Mouse (Mus musculus): ENCODE data around the gene Arsb. TPM values are rescaled to one million over a fixed set of nuclear protein-coding genes. Genes with fewer than 3 reads are reported as not detected.

The Arsb gene
- polyA plus RNA-seq, 1 experiment from 2014 or later = 11.9 TPM

GRCm38 (mm10) chr13:93825792-93826558 is 54.5 kb downstream of the Arsb start:
- no peaks in the 10 kb centered on the region for H3K9me3 ChIP-seq
- no peak overlapping the region for H3K27ac ChIP-seq
- H3K27me3 ChIP-seq = no peaks in the 10 kb centered on the region
- H3K36me3 ChIP-seq = no peaks in the 10 kb centered on the region
- no peak overlapping the region for H3K9ac ChIP-seq
- 80% methylated on average over 7 of the region's 7 CpGs for WGBS
- H3K4me1 ChIP-seq = peaks cover 10% of the 10 kb centered on the region
- no peak for ATAC-seq (ENCODE audit: insufficient number of reproducible peaks, insufficient read depth, low FRiP score, low TSS enrichment, low read depth)
- no peak overlapping the region for H3K4me3 ChIP-seq
- H3K4me2 ChIP-seq = no peak overlapping the region

DNA sequence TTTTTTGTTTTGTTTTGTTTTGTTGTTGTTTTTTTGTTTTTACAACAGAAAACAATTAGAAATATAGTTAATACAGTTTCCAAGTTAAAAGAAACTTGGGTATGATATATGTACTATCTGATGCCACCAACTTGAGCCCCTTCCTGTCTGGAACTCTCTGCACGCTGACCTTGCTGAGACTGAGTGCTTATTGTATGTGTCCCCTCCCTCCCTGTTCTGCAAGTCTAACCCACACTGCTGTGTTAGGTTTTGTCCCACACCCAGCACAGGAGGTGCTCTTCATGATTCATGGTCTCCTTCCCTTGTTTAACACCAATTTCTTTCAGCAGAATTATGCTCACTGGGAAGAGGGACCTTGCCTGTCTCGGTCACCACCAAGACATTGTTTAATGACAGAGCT is 56.3 kb downstream of the Arsb start:
- Histone ChIP-seq H3K27me3 (no peaks in the 10 kb centered on the region), H3K4me1 (peaks cover 10% of the 10 kb centered on the region), H3K4me3 (no peak overlapping the region), H3K27ac (no peak overlapping the region), H3K9ac (no peak overlapping the region), H3K9me3 (no peaks in the 10 kb centered on the region), H3K4me2 (no peak overlapping the region), H3K36me3 (no peaks in the 10 kb centered on the region)
- 79% methylated on average over 2 of the region's 2 CpGs for WGBS
- ATAC-seq (ENCODE audit: insufficient number of reproducible peaks, insufficient read depth, low FRiP score, low TSS enrichment, low read depth) = no peak

- ATAC-seq (ENCODE audit: insufficient number of reproducible peaks, insufficient read depth, low FRiP score, low TSS enrichment, low read depth) = no peak
Measured at GRCm38 (mm10) chr13:93829565-93830293, 58.3 kb downstream of the Arsb start.

DNA sequence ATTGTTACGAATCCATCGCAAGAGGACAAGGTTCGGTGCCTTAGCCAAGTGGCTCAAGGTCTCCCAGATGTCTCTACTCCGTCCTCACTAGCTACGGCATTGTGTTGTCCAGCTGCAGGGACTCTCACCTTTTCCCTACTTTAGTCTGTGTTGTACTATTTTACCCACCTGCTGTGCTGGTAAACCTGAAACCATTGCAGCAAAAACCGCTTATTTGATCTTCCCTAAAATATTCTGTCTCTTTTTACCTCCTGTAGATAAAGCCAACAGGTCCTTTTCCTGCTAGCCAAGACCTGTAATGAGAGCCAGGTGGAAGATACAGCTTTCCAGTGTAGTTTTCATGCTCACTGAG is 58.8 kb downstream of the Arsb start:
- H3K4me1 ChIP-seq = peaks cover 10% of the 10 kb centered on the region
- H3K27ac ChIP-seq = 0 out of 2 replicates have a peak overlapping the region, but pooled peaks have one; percentile 40
- WGBS = 77% methylated on average over 6 of the region's 6 CpGs
- 0 out of 2 replicates have a peak, but pooled peaks cover 2% of the 10 kb centered on the region for H3K9me3 ChIP-seq
- H3K4me3 ChIP-seq = no peak overlapping the region
- no peaks in the 10 kb centered on the region for H3K36me3 ChIP-seq
- H3K9ac ChIP-seq = no peak overlapping the region
- no peak for ATAC-seq (ENCODE audit: insufficient number of reproducible peaks, insufficient read depth, low FRiP score, low TSS enrichment, low read depth)
- no peak overlapping the region for H3K4me2 ChIP-seq
- H3K27me3 ChIP-seq = no peaks in the 10 kb centered on the region

More at GRCm38 (mm10) chr13:93829565-93830293, 58.3 kb downstream of the Arsb start:
- H3K9ac ChIP-seq = no peak overlapping the region
- 0 out of 2 replicates have a peak, but pooled peaks cover 2% of the 10 kb centered on the region for H3K9me3 ChIP-seq
- peaks cover 10% of the 10 kb centered on the region for H3K4me1 ChIP-seq
- no peak overlapping the region for H3K27ac ChIP-seq
- WGBS = 58% methylated on average over 2 of the region's 2 CpGs
- H3K4me3 ChIP-seq = no peak overlapping the region
- H3K4me2 ChIP-seq = no peak overlapping the region
- no peaks in the 10 kb centered on the region for H3K36me3 ChIP-seq
- H3K27me3 ChIP-seq = no peaks in the 10 kb centered on the region

- no peak for ATAC-seq (ENCODE audit: insufficient number of reproducible peaks, insufficient read depth, low FRiP score, low TSS enrichment, low read depth)
- Histone ChIP-seq H3K27ac (peak overlapping the region; percentile 95), H3K36me3 (no peaks in the 10 kb centered on the region), H3K4me3 (no peak overlapping the region), H3K27me3 (no peaks in the 10 kb centered on the region), H3K9me3 (0 out of 2 replicates have a peak, but pooled peaks cover 2% of the 10 kb centered on the region), H3K4me2 (no peak overlapping the region), H3K9ac (no peak overlapping the region), H3K4me1 (peaks cover 51% of the 10 kb centered on the region)
- 68% methylated on average over 12 of the region's 12 CpGs for WGBS
Measured at GRCm38 (mm10) chr13:93837481-93838225, 66.2 kb downstream of the Arsb start.

DNA sequence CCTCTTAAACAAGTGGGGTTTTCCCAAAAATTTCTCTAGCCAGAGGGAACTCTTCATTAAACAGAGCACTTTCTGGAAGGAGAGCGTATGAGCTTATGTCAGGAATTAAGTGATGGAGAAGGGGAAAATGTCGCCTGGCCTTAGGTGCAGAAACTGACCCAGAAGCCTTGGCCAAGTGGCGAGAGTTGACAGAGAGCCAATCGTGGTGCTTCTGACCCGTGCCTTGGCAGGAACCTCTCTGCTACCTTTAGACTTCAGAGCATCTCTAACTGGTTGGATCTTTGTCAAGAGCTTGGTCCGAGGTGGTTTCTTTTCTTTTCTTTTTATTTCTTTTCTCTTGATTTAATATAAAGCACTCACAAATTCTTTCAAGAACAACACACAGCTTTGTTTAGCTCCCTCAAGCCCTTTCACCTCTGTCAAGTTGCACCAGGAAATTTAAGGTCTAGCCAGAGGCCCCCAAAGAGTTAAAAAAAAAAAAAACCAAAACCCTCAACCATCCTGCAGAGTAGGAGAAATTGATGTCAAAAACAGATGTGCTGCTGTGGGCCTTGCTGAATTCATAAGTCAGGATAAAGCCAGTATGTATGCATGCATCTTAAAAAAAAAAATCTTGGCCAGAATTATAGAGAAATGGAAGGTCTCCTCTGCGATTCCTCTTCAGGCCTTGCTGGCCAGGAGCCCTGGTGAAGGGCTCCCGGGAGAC is 67.2 kb downstream of the Arsb start:
- no peaks in the 10 kb centered on the region for H3K36me3 ChIP-seq
- H3K9ac ChIP-seq = peak overlapping the region; percentile 40; the same call in 1 of the 2 replicates
- no peaks in the 10 kb centered on the region for H3K27me3 ChIP-seq
- peak overlapping the region; percentile 43 for H3K4me2 ChIP-seq
- no peak for ATAC-seq (ENCODE audit: insufficient number of reproducible peaks, insufficient read depth, low FRiP score, low TSS enrichment, low read depth)
- H3K27ac ChIP-seq = peak overlapping the region; percentile 95
- WGBS = 18% methylated on average over 8 of the region's 8 CpGs
- 0 out of 2 replicates have a peak, but pooled peaks cover under 1% of the 10 kb centered on the region for H3K9me3 ChIP-seq
- H3K4me3 ChIP-seq = no peak overlapping the region
- peaks cover 51% of the 10 kb centered on the region for H3K4me1 ChIP-seq

GRCm38 (mm10) chr13:93839137-93839630 is 67.8 kb downstream of the Arsb start:
- no peaks in the 10 kb centered on the region for H3K9me3 ChIP-seq
- H3K4me2 ChIP-seq = peak overlapping the region; percentile 43
- 0 out of 2 replicates have a peak, but pooled peaks have one; percentile 71 for ATAC-seq (ENCODE audit: insufficient number of reproducible peaks, insufficient read depth, low FRiP score, low TSS enrichment, low read depth)
- H3K4me1 ChIP-seq = peaks cover 55% of the 10 kb centered on the region
- H3K9ac ChIP-seq = peak overlapping the region; percentile 40; the same call in 1 of the 2 replicates
- no peaks in the 10 kb centered on the region for H3K36me3 ChIP-seq
- WGBS = 5% methylated on average over 10 of the region's 10 CpGs
- peak overlapping the region; percentile 95 for H3K27ac ChIP-seq
- H3K4me3 ChIP-seq = no peak overlapping the region
- no peaks in the 10 kb centered on the region for H3K27me3 ChIP-seq

DNA sequence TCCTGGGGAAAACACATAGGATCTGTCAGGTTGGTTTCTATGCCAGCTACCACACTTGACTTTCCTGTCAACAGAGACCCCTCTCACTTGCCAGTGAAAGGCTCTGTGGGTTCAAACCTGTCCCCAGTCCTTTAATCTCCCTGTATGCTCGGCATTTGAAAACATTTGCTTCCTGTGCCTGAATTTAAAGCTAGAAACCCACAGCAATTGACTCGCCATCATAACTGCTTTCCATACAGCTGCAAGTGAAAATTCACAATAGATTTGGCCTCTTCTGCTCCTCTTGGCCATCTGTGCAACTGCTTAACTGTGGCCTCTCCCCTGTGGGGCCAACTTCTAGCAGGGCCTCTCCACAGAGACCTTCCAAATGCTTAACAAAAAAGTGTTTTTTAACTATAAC is 68.3 kb downstream of the Arsb start:
- Histone ChIP-seq H3K36me3 (no peaks in the 10 kb centered on the region), H3K9ac (0 out of 2 replicates have a peak overlapping the region, but pooled peaks have one; percentile 40), H3K27ac (peak overlapping the region; percentile 95), H3K27me3 (no peaks in the 10 kb centered on the region), H3K4me3 (no peak overlapping the region), H3K4me1 (peaks cover 55% of the 10 kb centered on the region), H3K9me3 (no peaks in the 10 kb centered on the region), H3K4me2 (peak overlapping the region; percentile 43)
- no peak for ATAC-seq (ENCODE audit: insufficient number of reproducible peaks, insufficient read depth, low FRiP score, low TSS enrichment, low read depth)
- 23% methylated on average over 2 of the region's 2 CpGs for WGBS

DNA sequence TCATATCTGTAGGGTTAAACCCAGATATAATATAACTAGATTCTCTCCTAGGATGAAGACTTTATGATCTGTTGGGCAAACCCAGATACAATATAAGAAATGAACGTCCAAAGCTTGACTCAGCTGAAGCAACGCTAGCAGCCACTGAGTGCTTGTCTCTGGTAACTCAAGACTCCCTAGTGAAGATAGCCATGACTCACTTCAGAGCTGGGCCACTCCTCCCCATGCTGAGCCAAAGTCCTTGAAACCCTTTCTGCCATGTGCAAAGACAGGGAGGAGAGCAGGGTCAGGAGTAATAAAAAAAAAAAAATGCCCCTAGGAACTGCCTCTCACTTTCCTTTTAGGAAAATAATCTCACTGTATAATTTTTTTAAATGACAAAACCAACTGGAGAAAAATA is 68.7 kb downstream of the Arsb start:
- Histone ChIP-seq H3K4me3 (no peak overlapping the region), H3K4me1 (peaks cover 55% of the 10 kb centered on the region), H3K4me2 (no peak overlapping the region), H3K9me3 (no peaks in the 10 kb centered on the region), H3K36me3 (no peaks in the 10 kb centered on the region), H3K27ac (peak overlapping the region; percentile 95), H3K27me3 (no peaks in the 10 kb centered on the region), H3K9ac (no peak overlapping the region)
- 45% methylated on average over 2 of the region's 2 CpGs for WGBS
- ATAC-seq (ENCODE audit: insufficient number of reproducible peaks, insufficient read depth, low FRiP score, low TSS enrichment, low read depth) = no peak

DNA sequence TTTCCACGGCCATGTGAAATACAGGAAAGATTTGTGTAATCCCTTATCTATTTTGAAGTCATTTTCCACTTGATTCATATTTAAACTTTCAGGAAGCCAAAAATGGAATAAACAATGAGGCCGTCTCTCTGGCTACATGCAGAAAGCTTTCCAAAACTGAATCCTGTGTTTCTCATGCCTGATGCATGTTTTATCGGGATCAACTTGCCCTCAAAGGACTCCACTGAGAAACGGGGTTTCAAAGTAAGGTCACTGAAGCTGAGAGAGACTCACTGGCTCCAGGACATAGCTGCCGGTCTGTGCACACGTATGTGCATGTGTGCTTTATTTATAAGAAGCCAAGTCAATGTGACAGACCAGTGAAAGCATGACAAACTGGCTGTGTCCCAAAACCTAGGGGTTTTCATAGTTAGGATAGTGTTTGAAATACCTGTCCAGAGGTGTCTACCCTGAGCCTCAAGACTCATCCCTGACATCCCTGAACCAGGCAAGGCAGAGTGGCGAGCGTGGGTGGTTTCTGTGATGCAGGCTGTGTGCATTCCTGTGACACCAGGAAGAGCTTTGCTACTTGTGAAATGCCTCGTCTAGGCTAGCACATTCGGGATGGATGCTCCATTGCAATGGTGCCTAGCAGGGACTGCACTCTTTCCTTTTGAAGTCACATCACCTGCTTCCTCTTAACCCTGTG is 75.5 kb downstream of the Arsb start:
- Histone ChIP-seq H3K4me3 (no peak overlapping the region), H3K4me2 (no peak overlapping the region), H3K9me3 (no peaks in the 10 kb centered on the region), H3K9ac (no peak overlapping the region), H3K27ac (no peak overlapping the region), H3K27me3 (no peaks in the 10 kb centered on the region), H3K4me1 (peaks cover 25% of the 10 kb centered on the region), H3K36me3 (no peaks in the 10 kb centered on the region)
- ATAC-seq (ENCODE audit: insufficient number of reproducible peaks, insufficient read depth, low FRiP score, low TSS enrichment, low read depth) = no peak
- WGBS = 60% methylated on average over 10 of the region's 10 CpGs
